In genomic region chr5:42523116-42524113, GRCm38 (mm10) we compare ENCODE assay signal across 15 mouse cellular contexts.
DNase-seq lines count a peak whose midpoint lies in the region; ATAC-seq and TF ChIP-seq lines count a peak whose summit lies in the region.
"Had no signal": no experiment of that assay in that cellular context is flagged by ENCODE, and none has a peak within 500 bp of the region (broad histone marks: within the 10 kb centered on the region; RNA-seq: fewer than 3 reads in every experiment).

No protein-coding gene starts in this region.

- H3K27ac ChIP-seq in hindbrain, embryonic 14.5 days, result peak overlapping the region; percentile 62
- H3K27ac ChIP-seq in liver, postnatal 0 days (ENCODE audit: low read depth), result no peak overlapping the region
- H3K27ac ChIP-seq: limb, embryonic 15.5 days had no signal

- H3K4me2 ChIP-seq in hindbrain, embryonic 14.5 days (replicated peaks), result no peak overlapping the region
- no peak overlapping the region for H3K4me2 ChIP-seq in liver, postnatal 0 days (ENCODE audit: low read depth, low read length)
- H3K4me2 ChIP-seq: heart, embryonic 11.5 days; limb, embryonic 15.5 days had no signal

- 40% methylated on average over 4 of the region's 4 CpGs for WGBS in hindbrain, embryonic 14.5 days
- 69% methylated on average over 4 of the region's 4 CpGs for WGBS in liver, postnatal 0 days (ENCODE audit: insufficient replicate concordance)

- H3K4me3 ChIP-seq in hindbrain, embryonic 14.5 days (replicated peaks; ENCODE audit: low read length), result no peak overlapping the region
- no peak overlapping the region for H3K4me3 ChIP-seq in liver, postnatal 0 days (ENCODE audit: low read depth, low read length)
- H3K4me3 ChIP-seq: erythroblast, embryonic 14.5 days; limb, embryonic 15.5 days had no signal

- no peaks in the 10 kb centered on the region for H3K36me3 ChIP-seq in hindbrain, embryonic 14.5 days (replicated peaks; ENCODE audit: control insufficient read depth, insufficient read depth)
- no peaks in the 10 kb centered on the region for H3K36me3 ChIP-seq in liver, postnatal 0 days (replicated peaks; ENCODE audit: insufficient read depth, low read length)
- H3K36me3 ChIP-seq: limb, embryonic 15.5 days had no signal

- peak; percentile 1 for DNase-seq in right cerebral cortex, adult 18-20 months
- DNase-seq in right cerebral cortex, postnatal 36 days (ENCODE audit: low spot score in 2 of 2), result no peak
- peak; percentile 28 for DNase-seq in hindbrain, embryonic 14.5 days (ENCODE audit: low spot score)
- peak; percentile 2 for DNase-seq in mesoderm, embryonic 11.5 days (ENCODE audit: low read depth, low spot score)
- DNase-seq in liver, postnatal 0 days, result no peak
- no peak for DNase-seq in adrenal gland, adult 8-10 months
- DNase-seq: adrenal gland, postnatal 10 days; gastrocnemius, postnatal 10 days; heart, postnatal 4 days; kidney, adult 9 months; thymus, adult 18-20 months had no signal

- TF ChIP-seq CTCF in liver, postnatal 0 days (IDR thresholded peaks at IDR 0.05; ENCODE audit: low read depth), result no peak

- H3K9ac ChIP-seq in hindbrain, embryonic 14.5 days, result no peak overlapping the region
- H3K9ac ChIP-seq in liver, postnatal 0 days (replicated peaks), result no peak overlapping the region
- H3K9ac ChIP-seq: limb, embryonic 15.5 days had no signal

- no peaks in the 10 kb centered on the region for H3K27me3 ChIP-seq in hindbrain, embryonic 14.5 days (ENCODE audit: control insufficient read depth, insufficient read depth, low read length)
- no peaks in the 10 kb centered on the region for H3K27me3 ChIP-seq in liver, postnatal 0 days (ENCODE audit: insufficient read depth, low read length)
- H3K27me3 ChIP-seq: limb, embryonic 15.5 days had no signal

- H3K9me3 ChIP-seq in hindbrain, embryonic 14.5 days (ENCODE audit: control insufficient read depth, low read length), result no peaks in the 10 kb centered on the region
- no peaks in the 10 kb centered on the region for H3K9me3 ChIP-seq in liver, postnatal 0 days (ENCODE audit: low read length)
- H3K9me3 ChIP-seq: limb, embryonic 15.5 days had no signal

- 0 out of 2 replicates have a peak, but pooled peaks cover 3% of the 10 kb centered on the region for H3K4me1 ChIP-seq in hindbrain, embryonic 14.5 days (replicated peaks; ENCODE audit: control insufficient read depth, insufficient read depth, low read length)
- no peaks in the 10 kb centered on the region for H3K4me1 ChIP-seq in liver, postnatal 0 days (ENCODE audit: insufficient read depth)
- H3K4me1 ChIP-seq: limb, embryonic 15.5 days had no signal

- peak; percentile 83 for ATAC-seq in hindbrain, embryonic 14.5 days (ENCODE audit: low FRiP score)
- no peak for ATAC-seq in megakaryocyte progenitor cell, adult 5-6 weeks (replicated peaks; ENCODE audit: poor library complexity)
- ATAC-seq in liver, postnatal 0 days, result no peak

- TF ChIP-seq EP300 in liver, postnatal 0 days (IDR thresholded peaks at IDR 0.05; ENCODE audit: low read depth), result no peak

Comparison
In these comparisons a context has a peak if more than half of its experiments do, and no peak if none do; other contexts are left out.
1. DNase-seq: peak in right cerebral cortex, adult 18-20 months (single experiment), hindbrain, embryonic 14.5 days (single experiment) and mesoderm, embryonic 11.5 days (single experiment); none in right cerebral cortex, postnatal 36 days (0 of 2), liver, postnatal 0 days (single experiment) and adrenal gland, adult 8-10 months (single experiment).